Mouse (Mus musculus) forebrain, embryonic 16.5 days (tissue): ENCODE measurements at regions not wholly inside any gene's neighbourhood (a gene's known extent, or its start where the extent isn't known, plus 50 kb on each side); places are given as distances from the start of the nearest gene placed in this dataset.
"Not testable (repeated sequence)": the region's sequence is repeated elsewhere in the genome, so short reads cannot be mapped to it uniquely, and the experiment has no call there.

Source experiments
- ATAC-seq: fragments of 200-750 bp; cut with Nextera tagmentation; 2 replicates; pipeline ENCODE4 v1.8.0; 2017; ENCODE audit warnings: mild to moderate bottlenecking, moderate library complexity
- H3K27ac ChIP-seq: fragments of 300-500 bp; sonication (generic); 2 replicates; pipeline ENCODE4 v1.5.1; 2014; ENCODE audit warnings: low read length, control low read depth
- H3K27me3 ChIP-seq: fragments of 300-500 bp; sonication (generic); replicated peaks from 2 replicates; pipeline ENCODE4 v1.6.1; 2014; ENCODE audit warnings: low read length; ENCODE audit not compliant: control insufficient read depth, insufficient read depth
- H3K36me3 ChIP-seq: fragments of 300-500 bp; sonication (generic); 2 replicates; pipeline ENCODE4 v1.6.1; 2014; ENCODE audit not compliant: control insufficient read depth, insufficient read depth
- H3K4me1 ChIP-seq: fragments of 300-500 bp; sonication (generic); replicated peaks from 2 replicates; pipeline ENCODE4 v1.6.1; 2014; ENCODE audit warnings: low read length; ENCODE audit not compliant: control insufficient read depth, insufficient read depth
- H3K4me2 ChIP-seq: fragments of 300-500 bp; sonication (generic); 2 replicates; pipeline ENCODE4 v1.6.1; 2014; ENCODE audit warnings: mild to moderate bottlenecking, low read length, control low read depth
- H3K4me3 ChIP-seq: fragments of 300-500 bp; sonication (generic); replicated peaks from 2 replicates; pipeline ENCODE4 v1.5.1; 2014; ENCODE audit warnings: mild to moderate bottlenecking, low read length, control low read depth
- H3K9ac ChIP-seq: fragments of 300-500 bp; sonication (generic); replicated peaks from 2 replicates; pipeline ENCODE4 v1.6.1; 2014; ENCODE audit warnings: low read depth, low read length, control low read depth
- H3K9me3 ChIP-seq: fragments of 300-500 bp; sonication (generic); 2 replicates; pipeline ENCODE4 v1.6.1; 2016; ENCODE audit warnings: low read length; ENCODE audit not compliant: control insufficient read depth
- WGBS: fragments of 180-500 bp; shearing (Covaris S2); extraction: QIAGEN DNeasy Blood & Tissue Kit; methylation state at CpG from one replicate; pipeline ENCODE4 v1.1.7; 2014; 5-methylcytosine and 5-hydroxymethylcytosine counted together

GRCm38 (mm10) chr5:142281997-142282396 lies 119.3 kb upstream of the Foxk1 start:
- no peak for ATAC-seq
- Histone ChIP-seq H3K4me2 (no peak overlapping the region), H3K27me3 (no peaks in the 10 kb centered on the region), H3K4me1 (no peaks in the 10 kb centered on the region), H3K9me3 (no peaks in the 10 kb centered on the region), H3K36me3 (no peaks in the 10 kb centered on the region), H3K9ac (no peak overlapping the region), H3K27ac (no peak overlapping the region), H3K4me3 (no peak overlapping the region)
- 85% methylated on average over 9 of the region's 9 CpGs for WGBS

- WGBS = 90% methylated on average over 2 of the region's 2 CpGs
- H3K27ac ChIP-seq = no peak overlapping the region
- H3K9ac ChIP-seq = no peak overlapping the region
- H3K4me1 ChIP-seq = no peaks in the 10 kb centered on the region
- no peak overlapping the region for H3K4me3 ChIP-seq
- ATAC-seq = no peak
- no peaks in the 10 kb centered on the region for H3K36me3 ChIP-seq
- peaks cover 4% of the 10 kb centered on the region; the same call in 1 of the 2 replicates for H3K9me3 ChIP-seq
- H3K27me3 ChIP-seq = no peaks in the 10 kb centered on the region
- H3K4me2 ChIP-seq = no peak overlapping the region
Observed at GRCm38 (mm10) chr5:142287981-142288380, 113.3 kb upstream of the Foxk1 start.

- 75% methylated on average over 10 of the region's 10 CpGs for WGBS
- Histone ChIP-seq H3K9me3 (peaks cover 4% of the 10 kb centered on the region; the same call in 1 of the 2 replicates), H3K36me3 (no peaks in the 10 kb centered on the region), H3K4me2 (no peak overlapping the region), H3K27ac (no peak overlapping the region), H3K9ac (no peak overlapping the region), H3K4me1 (no peaks in the 10 kb centered on the region), H3K4me3 (no peak overlapping the region), H3K27me3 (no peaks in the 10 kb centered on the region)
- no peak for ATAC-seq
Observed at GRCm38 (mm10) chr5:142291451-142291850, 109.8 kb upstream of the Foxk1 start.

- not testable (repeated sequence) for H3K36me3 ChIP-seq, H3K27ac ChIP-seq, H3K9me3 ChIP-seq, H3K4me3 ChIP-seq, H3K4me1 ChIP-seq, H3K9ac ChIP-seq, H3K4me2 ChIP-seq, H3K27me3 ChIP-seq, ATAC-seq
- 93% methylated on average over 2 of the region's 2 CpGs for WGBS
Observed at GRCm38 (mm10) chr5:142296401-142296800, 104.9 kb upstream of the Foxk1 start.

- H3K4me3 ChIP-seq = no peak overlapping the region
- no peak overlapping the region for H3K27ac ChIP-seq
- ATAC-seq = no peak
- no peaks in the 10 kb centered on the region for H3K27me3 ChIP-seq
- no peaks in the 10 kb centered on the region for H3K36me3 ChIP-seq
- WGBS = 83% methylated on average over 5 of the region's 5 CpGs
- H3K4me2 ChIP-seq = no peak overlapping the region
- no peaks in the 10 kb centered on the region for H3K9me3 ChIP-seq
- H3K4me1 ChIP-seq = no peaks in the 10 kb centered on the region
- no peak overlapping the region for H3K9ac ChIP-seq
Observed at GRCm38 (mm10) chr5:142299621-142300020, 101.7 kb upstream of the Foxk1 start.

GRCm38 (mm10) chr5:142308511-142308910 lies 92.8 kb upstream of the Foxk1 start:
- Histone ChIP-seq H3K9ac (no peak overlapping the region), H3K27ac (no peak overlapping the region), H3K27me3 (no peaks in the 10 kb centered on the region), H3K4me2 (no peak overlapping the region), H3K36me3 (no peaks in the 10 kb centered on the region), H3K9me3 (no peaks in the 10 kb centered on the region), H3K4me1 (no peaks in the 10 kb centered on the region), H3K4me3 (no peak overlapping the region)
- 97% methylated on average over 3 of the region's 3 CpGs for WGBS
- ATAC-seq = no peak

GRCm38 (mm10) chr5:142313944-142314343 lies 87.4 kb upstream of the Foxk1 start:
- ATAC-seq = no peak
- H3K36me3 ChIP-seq = no peaks in the 10 kb centered on the region
- no peak overlapping the region for H3K27ac ChIP-seq
- H3K4me1 ChIP-seq = no peaks in the 10 kb centered on the region
- no peaks in the 10 kb centered on the region for H3K27me3 ChIP-seq
- no peaks in the 10 kb centered on the region for H3K9me3 ChIP-seq
- no peak overlapping the region for H3K9ac ChIP-seq
- H3K4me3 ChIP-seq = no peak overlapping the region
- WGBS = 76% methylated on average over 8 of the region's 8 CpGs
- H3K4me2 ChIP-seq = no peak overlapping the region

GRCm38 (mm10) chr5:142314466-142314865 lies 86.8 kb upstream of the Foxk1 start:
- H3K4me2 ChIP-seq = no peak overlapping the region
- ATAC-seq = no peak
- no peaks in the 10 kb centered on the region for H3K4me1 ChIP-seq
- H3K9ac ChIP-seq = no peak overlapping the region
- H3K27me3 ChIP-seq = no peaks in the 10 kb centered on the region
- H3K36me3 ChIP-seq = no peaks in the 10 kb centered on the region
- 77% methylated on average over 5 of the region's 5 CpGs for WGBS
- H3K4me3 ChIP-seq = no peak overlapping the region
- H3K9me3 ChIP-seq = no peaks in the 10 kb centered on the region
- no peak overlapping the region for H3K27ac ChIP-seq

GRCm38 (mm10) chr5:142319268-142319667 lies 82.0 kb upstream of the Foxk1 start:
- H3K4me3 ChIP-seq = no peak overlapping the region
- peak; percentile 64; the same call in 1 of the 2 replicates for ATAC-seq
- H3K27me3 ChIP-seq = no peaks in the 10 kb centered on the region
- H3K36me3 ChIP-seq = no peaks in the 10 kb centered on the region
- H3K27ac ChIP-seq = no peak overlapping the region
- H3K4me2 ChIP-seq = no peak overlapping the region
- no peaks in the 10 kb centered on the region for H3K4me1 ChIP-seq
- WGBS = 8% methylated on average over 7 of the region's 7 CpGs
- no peaks in the 10 kb centered on the region for H3K9me3 ChIP-seq
- H3K9ac ChIP-seq = no peak overlapping the region

GRCm38 (mm10) chr5:142321316-142321715 lies 80.0 kb upstream of the Foxk1 start:
- no peak for ATAC-seq
- Histone ChIP-seq H3K27ac (no peak overlapping the region), H3K27me3 (no peaks in the 10 kb centered on the region), H3K4me1 (no peaks in the 10 kb centered on the region), H3K4me3 (no peak overlapping the region), H3K9ac (no peak overlapping the region), H3K4me2 (no peak overlapping the region), H3K36me3 (no peaks in the 10 kb centered on the region), H3K9me3 (no peaks in the 10 kb centered on the region)
- 75% methylated on average over 8 of the region's 8 CpGs for WGBS
